Mouse (Mus musculus) liver, adult 2 months (tissue): ENCODE data around the gene Chrna5. TPM values are rescaled to one million over a fixed set of nuclear protein-coding genes. Genes with fewer than 3 reads are reported as not detected.
"Not testable (repeated sequence)": the region's sequence is repeated elsewhere in the genome, so short reads cannot be mapped to it uniquely, and the experiment has no call there.

Experiments
- DNase-seq: peaks from one replicate; pipeline ENCODE4 v3.0.0-alpha.2; 2011; ENCODE audit warnings: low read depth, low spot score; ENCODE audit errors: extremely low read depth
- H3K27ac ChIP-seq: fragments of 200-500 bp; replicated peaks from 2 replicates; pipeline ENCODE4 v1.5.1; 2012; ENCODE audit warnings: low read depth, mild to moderate bottlenecking, control low read depth, inconsistent platforms, low read length; ENCODE audit not compliant: insufficient read depth
- H3K27me3 ChIP-seq: fragments of 200-500 bp; 2 replicates; pipeline ENCODE4 v1.6.1; 2012; ENCODE audit warnings: mild to moderate bottlenecking, moderate library complexity, low read length, inconsistent platforms; ENCODE audit not compliant: control insufficient read depth, insufficient read depth
- H3K36me3 ChIP-seq: fragments of 200-500 bp; 2 replicates; pipeline ENCODE4 v1.6.1; 2012; ENCODE audit warnings: low read length, inconsistent platforms; ENCODE audit not compliant: control insufficient read depth, insufficient read depth
- H3K4me1 ChIP-seq: fragments of 200-500 bp; 2 replicates; pipeline ENCODE4 v1.6.1; 2011; ENCODE audit warnings: low read length; ENCODE audit not compliant: control insufficient read depth, insufficient read depth
- H3K4me3 ChIP-seq: fragments of 200-500 bp; 2 replicates; pipeline ENCODE4 v1.5.1; 2011; ENCODE audit warnings: low read depth, mild to moderate bottlenecking, control low read depth, low read length, moderate library complexity; ENCODE audit not compliant: insufficient read depth
- H3K79me2 ChIP-seq: fragments of 200-500 bp; 2 replicates; pipeline ENCODE4 v1.6.1; 2012; ENCODE audit warnings: inconsistent platforms, mild to moderate bottlenecking, low read length, moderate library complexity; ENCODE audit not compliant: control insufficient read depth, insufficient read depth
- H3K9ac ChIP-seq: fragments of 200-500 bp; 2 replicates; pipeline ENCODE4 v1.6.1; 2012; ENCODE audit warnings: low read depth, mild to moderate bottlenecking, control low read depth, inconsistent platforms, low read length
- CTCF ChIP-seq: fragments of 200-500 bp; IDR thresholded peaks from 2 replicates; pipeline ENCODE4 v1.5.1; 2011; ENCODE audit warnings: low read depth, low read length, control low read depth
- POLR2A ChIP-seq: fragments of 200-500 bp; IDR thresholded peaks from 2 replicates; pipeline ENCODE4 v1.6.1; 2011; ENCODE audit warnings: low read length, control low read depth; ENCODE audit not compliant: insufficient read depth; ENCODE audit errors: extremely low read depth
- WGBS: fragments of 180-500 bp; shearing (Covaris S2); methylation state at CpG from one replicate; pipeline ENCODE4 v1.1.7; 2018; 5-methylcytosine and 5-hydroxymethylcytosine counted together
- polyA plus RNA-seq: library from polyadenylated mRNA; depleted of rRNA; stranded (reverse); fragments of >200 nt; gene quantifications from 2 replicates; pipeline ENCODE4 v1.2.3, GENCODE M21; 2012
- total RNA-seq: library from RNA; depleted of rRNA; stranded (reverse); fragments of >200 nt; gene quantifications from 2 replicates; pipeline ENCODE4 v1.2.3, GENCODE M21; 2014

The Chrna5 gene
- total and polyA plus RNA-seq, 2 experiments = not detected

DNA sequence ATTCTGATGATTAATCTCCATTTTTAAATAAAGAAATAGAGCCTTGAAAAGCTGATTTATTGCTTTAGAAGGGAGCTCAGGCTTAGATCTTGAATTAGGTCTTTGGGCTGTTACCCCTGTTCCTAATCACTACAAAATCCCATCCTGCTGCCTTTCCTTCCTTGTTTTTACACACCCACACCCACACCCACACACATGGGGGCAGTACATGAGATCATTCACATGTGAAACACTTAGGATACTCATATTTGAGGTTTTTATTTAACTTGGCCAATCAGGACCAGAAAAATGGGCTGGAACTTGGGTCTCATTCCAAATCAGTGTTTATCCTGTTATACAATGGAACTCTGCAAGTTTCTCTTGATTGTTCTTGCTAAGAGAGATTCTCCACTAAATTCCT lies 31.2 kb upstream of the Chrna5 start:
- TF ChIP-seq CTCF (no peak), POLR2A (no peak)
- no peak overlapping the region for H3K9ac ChIP-seq
- H3K27ac ChIP-seq = no peak overlapping the region; the same call in 1 of the 2 replicates
- no peak overlapping the region for H3K4me3 ChIP-seq
- peaks cover 16% of the 10 kb centered on the region for H3K4me1 ChIP-seq
- no peaks in the 10 kb centered on the region for H3K27me3 ChIP-seq
- H3K79me2 ChIP-seq = peaks cover 5% of the 10 kb centered on the region; the same call in 1 of the 2 replicates
- DNase-seq = peak; percentile 83
- peaks cover 47% of the 10 kb centered on the region for H3K36me3 ChIP-seq

DNA sequence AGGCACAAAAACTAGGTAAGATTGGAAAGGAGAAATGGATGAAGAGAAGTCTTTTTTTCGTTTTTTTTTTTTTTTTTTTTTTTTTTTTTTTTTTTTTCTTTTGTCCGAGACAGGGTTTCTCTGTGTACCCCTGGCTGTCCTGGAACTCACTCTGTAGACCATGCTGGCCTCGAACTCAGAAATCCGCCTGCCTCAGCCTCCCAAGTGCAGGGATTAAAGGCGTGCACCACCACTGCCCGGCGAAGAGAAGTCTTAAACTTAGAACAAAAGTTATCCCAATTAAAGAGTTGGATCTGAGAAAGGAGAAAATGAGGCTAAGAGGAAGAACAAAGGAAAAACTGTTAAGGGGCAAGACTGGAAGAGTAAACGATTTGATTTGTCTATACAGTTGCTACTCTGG lies 30.5 kb upstream of the Chrna5 start:
- Histone ChIP-seq H3K9ac (peak overlapping the region; percentile 38; the same call in 1 of the 2 replicates), H3K27ac (peak overlapping the region; percentile 63), H3K36me3 (peaks cover 50% of the 10 kb centered on the region), H3K4me3 (peak overlapping the region; percentile 92), H3K4me1 (peaks cover 16% of the 10 kb centered on the region)
- H3K27me3 ChIP-seq, DNase-seq, H3K79me2 ChIP-seq: not testable (repeated sequence)
- WGBS = 16% methylated on average over 8 of the region's 8 CpGs

DNA sequence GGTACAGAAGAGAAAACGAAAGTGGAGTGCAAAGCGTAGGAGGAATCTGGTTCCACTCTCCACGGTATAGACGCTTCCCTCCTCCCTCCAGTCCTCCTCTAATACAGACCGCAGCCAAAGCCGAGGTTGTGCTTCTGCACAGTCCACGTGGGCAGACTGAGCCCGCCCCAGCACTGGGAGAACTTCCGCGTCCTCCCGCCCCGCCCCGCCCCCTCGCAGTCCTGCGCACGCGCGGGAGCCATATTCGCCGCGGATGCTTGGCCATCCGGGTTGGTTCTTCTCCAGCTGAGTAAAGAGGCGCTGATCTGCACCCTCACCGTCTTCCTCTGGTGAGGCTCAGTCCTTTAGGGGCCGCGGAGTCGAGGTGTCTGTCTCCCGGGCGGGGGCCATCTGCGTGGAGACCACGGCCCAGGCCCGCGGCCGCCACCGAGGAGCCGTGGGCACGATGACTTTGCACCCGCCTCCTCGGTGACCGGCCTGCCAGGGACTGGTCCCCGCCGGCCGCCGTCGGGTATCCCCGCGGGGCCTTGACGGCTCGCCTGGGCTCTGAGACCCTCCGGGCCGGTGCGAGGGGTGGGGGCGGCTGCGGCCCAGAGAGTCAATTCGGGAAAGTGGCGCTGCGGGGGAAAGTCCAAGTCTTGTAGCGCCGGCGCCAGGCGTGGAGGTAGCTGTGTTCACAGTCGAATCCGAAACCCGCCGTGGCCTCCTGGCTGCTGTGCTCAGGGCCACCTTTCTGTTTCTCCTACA lies 29.9 kb upstream of the Chrna5 start, which contains the start of the genes Psma4 and AY074887:
TSS of gene Psma4 (plus strand) at position 216 of the 747 bp plus-strand sequence.
TSS of gene AY074887 (minus strand) at position 424 of the 747 bp plus-strand sequence.
- H3K9ac ChIP-seq = peak within 1 kb of the TSS; percentile 94
- H3K27me3 ChIP-seq = no peaks in the 10 kb centered on the region
- TF ChIP-seq CTCF (no peak), POLR2A (peak; percentile 78)
- WGBS = under 1% methylated on average over 65 of the region's 65 CpGs
- peaks cover 16% of the 10 kb centered on the region for H3K4me1 ChIP-seq
- H3K36me3 ChIP-seq = peaks cover 49% of the 10 kb centered on the region
- H3K4me3 ChIP-seq = peak within 1 kb of the TSS; percentile 92
- H3K79me2 ChIP-seq = peaks cover 5% of the 10 kb centered on the region; the same call in 1 of the 2 replicates
- H3K27ac ChIP-seq = peak within 1 kb of the TSS; percentile 92
- DNase-seq = peak; percentile 89

DNA sequence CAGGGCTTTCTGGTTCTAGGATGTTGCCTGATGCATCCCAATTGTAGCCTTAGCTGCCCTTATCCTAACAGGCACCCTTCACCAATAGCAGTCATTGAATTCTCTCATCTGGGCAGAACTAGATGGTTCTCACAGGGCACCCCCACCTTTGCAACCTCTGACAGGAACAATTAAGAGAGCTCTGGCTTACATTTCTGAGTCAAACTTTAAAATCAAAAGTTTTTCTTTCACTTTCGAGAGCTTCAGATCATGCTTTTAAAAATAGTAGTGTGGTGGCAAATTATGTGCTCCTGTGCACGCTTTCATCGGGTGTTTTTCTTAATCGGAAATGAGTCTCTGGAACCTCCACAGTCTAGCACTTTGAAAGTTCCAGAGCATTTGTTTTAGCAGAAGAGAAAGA lies 19.6 kb upstream of the Chrna5 start:
- TF ChIP-seq POLR2A (no peak), CTCF (no peak)
- no peak overlapping the region; the same call in 1 of the 2 replicates for H3K27ac ChIP-seq
- H3K36me3 ChIP-seq = peaks cover 26% of the 10 kb centered on the region
- peaks cover 9% of the 10 kb centered on the region; the same call in 1 of the 2 replicates for H3K4me1 ChIP-seq
- H3K79me2 ChIP-seq = no peaks in the 10 kb centered on the region
- H3K27me3 ChIP-seq = no peaks in the 10 kb centered on the region
- no peak overlapping the region for H3K9ac ChIP-seq
- H3K4me3 ChIP-seq = no peak overlapping the region
- WGBS = 85% methylated on average over 4 of the region's 4 CpGs
- DNase-seq = no peak

DNA sequence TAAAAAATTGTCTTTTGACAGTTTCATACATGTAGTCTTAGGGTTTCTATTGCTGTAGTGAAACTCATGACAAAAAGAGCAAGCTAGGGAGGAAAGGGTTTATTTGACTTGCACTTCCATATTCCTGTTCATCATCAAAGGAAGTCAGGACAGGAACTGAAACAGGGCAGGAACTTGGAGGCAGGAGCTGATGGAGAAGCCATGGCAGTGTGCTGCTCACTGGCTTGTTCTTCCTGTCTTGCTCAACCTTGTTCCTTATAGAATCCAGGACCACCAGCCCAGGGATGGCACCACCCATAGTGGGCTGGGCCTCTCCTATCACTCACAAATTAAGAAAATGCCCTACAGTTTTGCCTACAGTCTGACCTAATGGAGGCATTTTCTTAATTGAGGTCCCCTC lies 17.0 kb upstream of the Chrna5 start:
- Histone ChIP-seq H3K27ac (no peak overlapping the region), H3K4me1 (peaks cover 9% of the 10 kb centered on the region; the same call in 1 of the 2 replicates), H3K79me2 (no peaks in the 10 kb centered on the region), H3K36me3 (peaks cover 3% of the 10 kb centered on the region), H3K27me3 (no peaks in the 10 kb centered on the region), H3K9ac (no peak overlapping the region), H3K4me3 (no peak overlapping the region)
- no peak for DNase-seq
- TF ChIP-seq POLR2A (no peak), CTCF (no peak)

DNA sequence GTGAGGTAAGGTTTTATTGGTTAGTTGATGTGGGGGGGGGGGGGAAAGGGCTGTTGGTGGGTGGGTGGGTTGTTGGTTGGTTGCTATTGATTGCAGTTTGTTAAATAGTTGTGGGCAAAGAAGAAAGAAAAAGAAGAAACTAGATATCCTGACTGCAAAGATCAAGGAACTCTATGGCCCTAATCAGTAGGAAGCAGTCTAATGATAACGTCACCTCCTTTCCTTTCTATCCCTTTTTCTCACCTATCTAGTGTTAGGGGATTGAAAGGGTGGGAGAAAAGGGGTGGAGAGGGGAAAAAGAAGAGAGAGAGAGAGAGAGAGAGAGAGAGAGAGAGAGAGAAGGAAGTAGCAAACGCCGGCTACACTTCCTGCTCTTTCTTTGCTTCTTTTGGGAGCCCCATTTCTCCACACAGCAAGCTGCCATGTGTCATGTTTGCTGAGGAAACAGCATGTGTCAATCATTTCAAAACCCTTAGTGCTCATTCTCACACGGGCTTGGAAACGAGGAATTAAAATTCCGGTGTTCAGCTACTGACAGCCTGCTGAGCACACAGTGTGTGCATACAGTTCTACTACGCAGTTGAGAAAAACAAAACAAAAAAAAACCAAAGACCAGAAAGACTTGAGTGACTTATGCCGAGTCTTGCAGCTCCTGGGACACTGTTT lies 10.6 kb upstream of the Chrna5 start:
- no peaks in the 10 kb centered on the region for H3K36me3 ChIP-seq
- no peaks in the 10 kb centered on the region for H3K4me1 ChIP-seq
- no peak for DNase-seq
- H3K4me3 ChIP-seq = no peak overlapping the region
- H3K79me2 ChIP-seq = no peaks in the 10 kb centered on the region
- H3K27me3 ChIP-seq = no peaks in the 10 kb centered on the region
- H3K9ac ChIP-seq = no peak overlapping the region
- 57% methylated on average over 8 of the region's 8 CpGs for WGBS
- TF ChIP-seq POLR2A (no peak), CTCF (no peak)
- no peak overlapping the region for H3K27ac ChIP-seq
